Mouse (Mus musculus): ENCODE data around the gene 1600015I10Rik.
"Not testable (repeated sequence)": the region's sequence is repeated elsewhere in the genome, so short reads cannot be mapped to it uniquely, and the experiment has no call there.

1600015I10Rik gene

GRCm38 (mm10) chr6:48929595-48929994, at the start of gene 1600015I10Rik:
1600015I10Rik (plus strand) TSS chr6:48929895.
- in situ Hi-C loops (cut with MboI; ENCODE audit: low sequenced_read_pairs) = no loop called here

GRCm38 (mm10) chr6:48894203-48894602, 35.5 kb upstream of the 1600015I10Rik start:
- in situ Hi-C loops (cut with MboI; ENCODE audit: low sequenced_read_pairs) = no loop called here

GRCm38 (mm10) chr6:48894938-48895818, 34.5 kb upstream of the 1600015I10Rik start:
- in situ Hi-C loops (cut with MboI; ENCODE audit: low sequenced_read_pairs) = no loop called here

GRCm38 (mm10) chr6:48895941-48896340, 33.8 kb upstream of the 1600015I10Rik start:
- in situ Hi-C loops (cut with MboI; ENCODE audit: low sequenced_read_pairs) = no loop called here

- in situ Hi-C loops (cut with MboI; ENCODE audit: low sequenced_read_pairs) = no loop called here
Observed at GRCm38 (mm10) chr6:48896956-48897355, 32.7 kb upstream of the 1600015I10Rik start.

DNA sequence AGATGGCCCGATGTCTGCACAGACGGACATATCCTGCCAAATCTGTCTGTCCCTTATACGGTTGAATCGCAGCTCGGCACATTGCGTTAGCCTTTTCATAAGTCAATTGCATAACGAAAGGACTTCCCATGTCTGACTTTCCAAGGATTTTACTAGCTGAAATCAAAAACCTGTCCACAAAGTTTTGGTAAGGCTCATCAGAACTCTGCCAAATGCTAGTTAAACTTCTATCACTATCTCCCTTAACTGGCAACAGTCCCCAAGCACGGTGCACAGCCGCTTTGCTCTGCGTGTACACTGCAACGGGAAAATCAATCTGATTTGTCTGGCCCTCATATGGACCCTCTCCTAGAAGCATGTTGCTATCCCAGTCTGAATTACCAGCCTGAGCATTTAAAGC, 28.4 kb upstream of the 1600015I10Rik start:
- in situ Hi-C loops (cut with MboI; ENCODE audit: low sequenced_read_pairs) = not testable (repeated sequence)

DNA sequence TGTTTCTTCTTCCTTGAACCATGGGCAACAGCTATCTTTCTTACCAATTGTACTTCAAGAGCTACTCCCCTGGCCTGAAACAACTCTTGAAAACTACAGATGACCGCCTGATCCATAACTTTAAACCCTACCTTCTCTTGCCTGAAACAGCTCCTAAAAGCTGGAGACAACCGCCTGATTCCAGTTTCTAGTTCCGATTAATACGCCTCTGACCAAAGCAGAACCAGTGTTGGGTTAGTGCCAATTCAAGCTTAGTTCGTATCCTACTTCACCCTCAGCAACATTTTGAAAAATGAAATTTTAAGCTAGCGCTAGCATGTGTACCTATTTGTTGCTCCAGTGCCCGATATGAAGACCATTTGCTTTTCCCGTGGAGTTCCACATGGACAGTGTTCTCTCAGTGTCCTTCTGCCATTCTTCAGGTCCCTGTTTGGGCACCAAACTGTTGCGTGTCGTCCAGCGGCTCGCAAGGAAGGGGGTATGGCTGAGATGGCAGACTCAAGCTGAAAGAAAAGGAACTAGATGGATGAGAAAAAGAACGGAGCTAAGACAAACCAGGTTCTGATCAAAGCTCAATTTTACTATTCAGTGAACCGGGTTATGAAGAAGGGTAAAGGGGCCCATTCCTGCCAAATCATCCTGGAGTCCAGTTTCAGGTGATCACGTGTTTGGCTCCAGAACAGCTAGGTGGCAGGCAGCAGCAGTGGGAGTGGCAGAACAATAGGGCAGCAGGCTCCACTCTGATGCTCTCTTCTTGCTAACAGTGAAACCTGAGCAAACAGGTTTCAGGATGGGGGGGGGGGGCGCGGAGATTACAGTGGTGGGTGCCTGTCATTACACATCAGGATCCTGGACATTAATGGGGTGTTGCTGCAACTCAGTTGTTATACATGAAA, 26.9 kb upstream of the 1600015I10Rik start:
- in situ Hi-C loops (cut with MboI; ENCODE audit: low sequenced_read_pairs) = no loop called here

GRCm38 (mm10) chr6:48903437-48903836, 26.3 kb upstream of the 1600015I10Rik start:
- in situ Hi-C loops (cut with MboI; ENCODE audit: low sequenced_read_pairs) = no loop called here

DNA sequence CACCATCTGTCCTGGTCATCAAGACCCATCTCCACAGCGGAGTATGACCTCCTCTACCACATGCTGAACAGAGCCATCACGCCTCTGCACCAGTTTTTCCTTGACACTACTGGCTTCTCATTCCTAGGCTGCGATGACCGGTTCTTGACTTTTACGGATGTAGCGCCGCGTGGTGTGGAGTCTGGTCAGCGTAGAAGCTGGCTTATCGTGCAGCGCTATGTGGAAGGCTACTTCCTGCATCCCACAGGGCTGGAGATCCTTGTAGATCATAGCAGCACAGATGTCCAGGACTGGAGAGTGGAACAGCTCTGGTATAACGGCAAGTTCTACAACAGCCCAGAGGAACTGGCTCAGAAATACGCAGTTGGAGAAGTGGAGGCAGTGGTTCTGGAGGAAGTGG, 24.1 kb upstream of the 1600015I10Rik start:
- in situ Hi-C loops (cut with MboI; ENCODE audit: low sequenced_read_pairs) = no loop called here

- in situ Hi-C loops (cut with MboI; ENCODE audit: low sequenced_read_pairs) = no loop called here
Observed at GRCm38 (mm10) chr6:48906371-48906770, 23.3 kb upstream of the 1600015I10Rik start.

DNA sequence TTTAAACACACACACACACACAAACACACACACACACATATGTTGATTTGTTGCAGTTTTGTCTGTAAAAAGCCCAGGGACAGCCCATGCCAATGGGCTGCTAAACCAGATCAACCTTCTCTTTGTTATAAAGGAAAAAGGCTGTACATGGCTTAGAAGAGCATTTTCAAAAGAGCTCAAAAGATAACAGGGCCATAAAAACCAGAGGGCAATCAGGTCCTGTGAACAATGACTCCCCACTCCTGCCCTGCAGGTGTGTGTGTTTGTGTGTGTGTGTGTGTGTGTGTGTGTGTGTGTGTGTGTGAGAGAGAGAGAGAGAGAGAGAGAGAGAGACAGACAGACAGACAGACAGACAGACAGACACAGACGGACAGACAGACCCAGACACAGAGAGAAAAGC, 20.5 kb upstream of the 1600015I10Rik start:
- in situ Hi-C loops (cut with MboI; ENCODE audit: low sequenced_read_pairs) = no loop called here

GRCm38 (mm10) chr6:48912033-48912432, 17.7 kb upstream of the 1600015I10Rik start:
- in situ Hi-C loops (cut with MboI; ENCODE audit: low sequenced_read_pairs) = no loop called here

- in situ Hi-C loops (cut with MboI; ENCODE audit: low sequenced_read_pairs) = no loop called here
Observed at GRCm38 (mm10) chr6:48913587-48913986, 16.1 kb upstream of the 1600015I10Rik start.

DNA sequence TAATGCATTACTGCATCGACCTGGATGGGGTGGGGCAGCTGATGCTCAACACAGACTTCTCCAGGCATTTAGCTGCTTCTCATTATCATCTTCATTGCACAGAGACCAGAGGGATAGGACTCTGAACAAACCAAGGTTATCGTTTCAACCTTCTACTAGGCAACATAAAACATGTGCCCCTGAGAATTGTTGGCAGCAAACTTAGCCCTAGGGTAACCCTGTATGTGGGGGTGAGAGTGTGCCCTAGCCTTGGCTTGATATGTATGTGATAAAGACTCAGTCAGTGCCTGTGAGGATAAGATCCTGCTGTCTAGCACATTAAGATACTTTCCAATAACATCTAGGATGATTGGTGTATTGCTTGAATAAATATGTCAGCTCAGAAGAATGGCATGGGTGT, 19.9 kb downstream of the 1600015I10Rik start:
- in situ Hi-C loops (cut with MboI; ENCODE audit: low sequenced_read_pairs) = no loop called here

- in situ Hi-C loops (cut with MboI; ENCODE audit: low sequenced_read_pairs) = loop anchor here (10.0 kb wide), 1 partner anchor 296 kb away; no protein-coding TSS in a partner anchor
Observed at GRCm38 (mm10) chr6:48950676-48951075, 21.0 kb downstream of the 1600015I10Rik start.

- in situ Hi-C loops (cut with MboI; ENCODE audit: low sequenced_read_pairs) = loop anchor here (10.0 kb wide), 1 partner anchor 297 kb away; no protein-coding TSS in a partner anchor
Observed at GRCm38 (mm10) chr6:48951630-48952029, 21.9 kb downstream of the 1600015I10Rik start.

GRCm38 (mm10) chr6:48953220-48953619, 23.5 kb downstream of the 1600015I10Rik start:
- in situ Hi-C loops (cut with MboI; ENCODE audit: low sequenced_read_pairs) = loop anchor here (10.0 kb wide), 1 partner anchor 298 kb away; no protein-coding TSS in a partner anchor

DNA sequence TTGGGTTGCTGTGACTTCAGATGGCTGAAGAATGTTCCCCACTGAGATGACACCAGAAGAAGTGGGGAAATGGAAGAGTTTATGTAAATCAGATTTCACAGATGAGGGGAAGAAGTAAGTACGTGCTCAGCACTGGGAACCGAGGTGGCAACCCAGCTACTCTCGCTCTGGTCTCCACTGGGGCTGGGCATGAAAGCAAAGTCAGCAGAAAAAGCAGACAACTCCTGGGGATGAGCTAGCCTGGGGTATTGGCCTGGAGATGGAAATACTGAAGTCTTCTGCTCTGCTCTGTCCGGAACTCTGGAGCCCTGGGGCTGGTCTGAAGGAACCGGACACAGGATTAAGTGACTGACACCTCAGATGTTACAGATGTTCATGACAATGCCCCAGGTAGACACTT, 24.5 kb downstream of the 1600015I10Rik start:
- in situ Hi-C loops (cut with MboI; ENCODE audit: low sequenced_read_pairs) = loop anchor here (10.0 kb wide), 1 partner anchor 299 kb away; no protein-coding TSS in a partner anchor

DNA sequence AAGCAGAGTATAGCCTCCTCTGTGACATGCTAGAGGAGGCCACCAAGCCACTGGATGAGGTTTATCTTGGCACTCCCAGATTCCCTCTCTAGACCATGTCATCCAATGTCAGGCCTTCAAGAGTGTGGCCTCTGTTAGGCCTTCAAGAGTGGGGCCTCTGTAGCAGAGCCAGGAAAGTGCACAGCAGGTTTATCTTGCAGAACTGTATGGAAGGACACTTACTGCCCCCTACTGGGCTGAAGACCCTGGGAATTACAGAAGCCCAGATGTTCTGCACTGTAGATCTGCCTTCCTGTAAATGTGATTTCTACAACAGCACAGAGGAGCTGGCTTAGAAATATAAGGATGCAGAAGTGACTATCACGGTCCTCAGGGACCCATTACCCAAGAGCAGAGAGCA, 25.3 kb downstream of the 1600015I10Rik start:
- in situ Hi-C loops (cut with MboI; ENCODE audit: low sequenced_read_pairs) = loop anchor here (10.0 kb wide), 1 partner anchor 300 kb away; no protein-coding TSS in a partner anchor

DNA sequence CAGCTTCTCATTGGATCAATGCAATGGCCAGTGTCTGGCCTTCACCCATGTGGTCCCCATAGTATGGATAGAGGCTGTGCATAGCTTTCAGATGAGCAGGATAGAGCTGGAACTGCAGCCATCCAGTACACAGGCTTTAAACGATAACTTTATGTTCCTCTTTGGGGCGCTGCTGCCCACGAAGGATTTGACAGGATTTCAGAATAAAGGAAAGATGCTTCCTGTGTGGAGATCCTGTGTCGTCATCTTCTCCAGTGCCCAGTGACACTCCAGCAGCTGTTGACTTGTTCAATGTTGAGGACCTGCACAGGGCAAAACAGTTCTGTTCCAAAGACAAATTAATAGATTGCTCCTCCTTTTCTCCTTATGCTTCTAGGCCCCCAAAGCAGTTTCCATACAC, 27.1 kb downstream of the 1600015I10Rik start:
- in situ Hi-C loops (cut with MboI; ENCODE audit: low sequenced_read_pairs) = loop anchor here (10.0 kb wide), 1 partner anchor 302 kb away; no protein-coding TSS in a partner anchor

DNA sequence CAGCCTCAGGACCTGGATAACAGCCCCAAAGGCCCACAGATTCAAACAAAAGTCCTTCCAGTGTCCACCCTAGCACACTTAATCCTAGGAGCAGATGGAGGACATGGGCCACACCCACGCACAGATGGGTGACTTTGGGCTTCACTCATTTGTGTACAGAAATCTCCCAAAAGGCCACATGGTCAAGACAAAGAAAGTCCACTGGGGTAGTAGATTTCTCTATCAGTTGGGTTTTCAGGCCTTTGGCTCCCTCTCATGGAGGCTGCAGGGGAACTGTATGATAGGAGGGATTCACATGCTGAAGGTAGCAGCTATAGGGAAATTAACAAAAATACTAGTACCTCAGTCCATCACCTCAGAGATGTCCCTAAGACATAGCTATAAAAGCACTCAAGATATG, 28.4 kb downstream of the 1600015I10Rik start:
- in situ Hi-C loops (cut with MboI; ENCODE audit: low sequenced_read_pairs) = loop anchor here (10.0 kb wide), 1 partner anchor 303 kb away; no protein-coding TSS in a partner anchor

All from CH12F3 (cell line).